Mouse (Mus musculus) left cerebral cortex, postnatal 14 days (tissue): ENCODE measurements around the gene Elk3. TPM values are rescaled to one million over a fixed set of nuclear protein-coding genes. Genes with fewer than 3 reads are reported as not detected.
"Not testable (repeated sequence)": the region's sequence is repeated elsewhere in the genome, so short reads cannot be mapped to it uniquely, and the experiment has no call there.

Experiments
- DNase-seq, 2 experiments: peaks; one replicate each; pipeline ENCODE4 v3.0.0; 2021 to 2022; ENCODE audit warnings: low spot score in 2 of 2, mixed read lengths in 1 of 2
- intact Hi-C: fragments of 180-260 bp; cut with DNase I; formaldehyde crosslinking; loops from one replicate; pipeline ENCODE4 v1.15.1; 2025
- long read RNA-seq, 2 experiments: library from polyadenylated mRNA; stranded (forward); transcript quantifications; one replicate each; pipeline ENCODE4 v2.0.0; 2021
- total RNA-seq, 2 experiments: library from RNA; stranded (reverse); gene quantifications; 2 replicates each; pipeline ENCODE4 v1.2.3; 2021

Elk3 gene
- total RNA-seq = 10 to 100 TPM; 15.2 to 16.1 TPM
- long read RNA-seq, experiment 1, full-length matches to known transcripts = 4 of 10 reads
- long read RNA-seq, experiment 1, partial matches to known transcripts = 3 of 10 reads
- long read RNA-seq, experiment 1, other reads (novel, unspliced or antisense) = 3 of 10 reads
- long read RNA-seq, experiment 2, full-length matches to known transcripts = 3 of 8 reads
- long read RNA-seq, experiment 2, partial matches to known transcripts = 2 of 8 reads
- long read RNA-seq, experiment 2, other reads (novel, unspliced or antisense) = 3 of 8 reads

- no peak for DNase-seq
- intact Hi-C loops = no loop called here
These were observed at the start of gene Elk3 for GRCm38 (mm10) chr10:93310721-93311411. Gene Elk3, minus strand, starts transcription at chr10:93311135.

- no peak for DNase-seq
- intact Hi-C loops = no loop called here
These were observed 49.7 kb upstream of the Elk3 start for GRCm38 (mm10) chr10:93360623-93361022.

- intact Hi-C loops, DNase-seq: not testable (repeated sequence)
These were observed 49.3 kb upstream of the Elk3 start for GRCm38 (mm10) chr10:93360190-93360589.

GRCm38 (mm10) chr10:93359339-93359863 is 48.5 kb upstream of the Elk3 start:
- intact Hi-C loops = no loop called here

GRCm38 (mm10) chr10:93358878-93359277 is 47.9 kb upstream of the Elk3 start:
- intact Hi-C loops = no loop called here

More at GRCm38 (mm10) chr10:93359339-93359863, 48.5 kb upstream of the Elk3 start:
- no peak for DNase-seq

GRCm38 (mm10) chr10:93357162-93357561 is 46.2 kb upstream of the Elk3 start:
- intact Hi-C loops = no loop called here
- DNase-seq = no peak

More at GRCm38 (mm10) chr10:93358878-93359277, 47.9 kb upstream of the Elk3 start:
- DNase-seq = no peak

GRCm38 (mm10) chr10:93356122-93356521 is 45.2 kb upstream of the Elk3 start:
- intact Hi-C loops = no loop called here
- DNase-seq = no peak

GRCm38 (mm10) chr10:93355276-93355927 is 44.5 kb upstream of the Elk3 start:
- intact Hi-C loops = no loop called here
- no peak for DNase-seq

GRCm38 (mm10) chr10:93353545-93354326 is 42.8 kb upstream of the Elk3 start:
- intact Hi-C loops = no loop called here
- no peak for DNase-seq

- no peak for DNase-seq
- intact Hi-C loops = no loop called here
These were observed 37.1 kb upstream of the Elk3 start for GRCm38 (mm10) chr10:93347918-93348505.

GRCm38 (mm10) chr10:93347387-93347786 is 36.5 kb upstream of the Elk3 start:
- intact Hi-C loops = no loop called here
- no peak for DNase-seq

- no peak for DNase-seq
- intact Hi-C loops = no loop called here
These were observed 35.4 kb upstream of the Elk3 start for GRCm38 (mm10) chr10:93346208-93346936.

- intact Hi-C loops = no loop called here
- no peak for DNase-seq
These were observed 34.6 kb upstream of the Elk3 start for GRCm38 (mm10) chr10:93345497-93345896.

- intact Hi-C loops = no loop called here
- DNase-seq = no peak
These were observed 32.5 kb upstream of the Elk3 start for GRCm38 (mm10) chr10:93343469-93343868.

- DNase-seq = no peak
- intact Hi-C loops = no loop called here
These were observed 32.1 kb upstream of the Elk3 start for GRCm38 (mm10) chr10:93342986-93343385.

- intact Hi-C loops = no loop called here
- no peak for DNase-seq
These were observed 27.6 kb upstream of the Elk3 start for GRCm38 (mm10) chr10:93338526-93338925.

- intact Hi-C loops = no loop called here
- no peak for DNase-seq
These were observed 25.6 kb upstream of the Elk3 start for GRCm38 (mm10) chr10:93336462-93336931.

- no peak for DNase-seq
These were observed 25.0 kb upstream of the Elk3 start for GRCm38 (mm10) chr10:93335828-93336461.

More at GRCm38 (mm10) chr10:93335828-93336461, 25.0 kb upstream of the Elk3 start:
- intact Hi-C loops = no loop called here
